Mouse (Mus musculus) ES-Bruce4 (cell line): Measurements from ENCODE around the gene Rmdn2.

Source experiments
- CTCF ChIP-seq: IDR thresholded peaks from one replicate; pipeline ENCODE4 v1.8.1; 2011; ENCODE audit warnings: low read depth, low read length
- POLR2A ChIP-seq: IDR thresholded peaks from one replicate; pipeline ENCODE4 v1.8.1; 2011; ENCODE audit warnings: low read length; ENCODE audit not compliant: insufficient read depth

- no peak for TF ChIP-seq CTCF
- no peak for TF ChIP-seq POLR2A
These were observed 42.5 kb downstream of the Rmdn2 start for GRCm38 (mm10) chr17:79654187-79654586.
